Mouse (Mus musculus): ENCODE results near the gene Scaf1. TPM values are rescaled to one million over a fixed set of nuclear protein-coding genes. Genes with fewer than 3 reads are reported as not detected.

Gene Scaf1
- polyA plus RNA-seq, 1 experiment from 2014 or later = 42.1 TPM

DNA sequence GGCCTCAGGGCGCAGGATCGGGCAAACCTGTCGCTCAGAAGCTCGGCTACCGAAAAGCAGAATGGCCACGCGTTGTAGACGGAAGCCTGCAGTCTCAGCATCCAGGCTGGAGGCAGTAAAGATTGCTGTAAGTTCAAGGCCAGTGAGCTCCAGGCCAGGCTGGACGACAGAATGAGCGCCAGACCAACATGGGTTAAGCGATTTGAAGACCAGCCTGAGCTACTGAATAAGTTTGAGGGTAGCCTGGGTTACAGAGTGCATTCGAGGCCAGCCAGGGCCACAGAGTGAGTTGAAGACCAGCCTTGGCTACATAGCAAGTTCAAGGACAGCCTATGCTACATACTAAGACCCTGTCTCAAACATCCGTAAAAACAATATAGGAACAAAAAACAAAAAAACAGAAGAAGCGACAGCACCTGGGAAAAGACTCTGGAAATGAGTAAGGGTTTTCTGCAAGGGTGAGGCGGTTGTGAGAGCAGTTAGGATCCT lies 18.2 kb downstream of the Scaf1 start:
- no peak for ATAC-seq
- H3K27ac ChIP-seq (ENCODE audit: low read length) = peak overlapping the region; percentile 74
- H3K9me3 ChIP-seq (ENCODE audit: control insufficient read depth, low read length) = no peaks in the 10 kb centered on the region
- H3K27me3 ChIP-seq (replicated peaks; ENCODE audit: control insufficient read depth, insufficient read depth, low read length) = no peaks in the 10 kb centered on the region
- peaks cover 23% of the 10 kb centered on the region for H3K36me3 ChIP-seq (ENCODE audit: control insufficient read depth, insufficient read depth)
- H3K4me2 ChIP-seq (ENCODE audit: low read length) = peak overlapping the region; percentile 77
- H3K9ac ChIP-seq (replicated peaks; ENCODE audit: low read depth, low read length) = peak overlapping the region; percentile 68
- 3% methylated on average over 15 of the region's 15 CpGs for WGBS
- peak overlapping the region; percentile 59 for H3K4me3 ChIP-seq (replicated peaks; ENCODE audit: low read length)
- peaks cover 22% of the 10 kb centered on the region for H3K4me1 ChIP-seq (replicated peaks; ENCODE audit: control insufficient read depth, insufficient read depth, low read length)

DNA sequence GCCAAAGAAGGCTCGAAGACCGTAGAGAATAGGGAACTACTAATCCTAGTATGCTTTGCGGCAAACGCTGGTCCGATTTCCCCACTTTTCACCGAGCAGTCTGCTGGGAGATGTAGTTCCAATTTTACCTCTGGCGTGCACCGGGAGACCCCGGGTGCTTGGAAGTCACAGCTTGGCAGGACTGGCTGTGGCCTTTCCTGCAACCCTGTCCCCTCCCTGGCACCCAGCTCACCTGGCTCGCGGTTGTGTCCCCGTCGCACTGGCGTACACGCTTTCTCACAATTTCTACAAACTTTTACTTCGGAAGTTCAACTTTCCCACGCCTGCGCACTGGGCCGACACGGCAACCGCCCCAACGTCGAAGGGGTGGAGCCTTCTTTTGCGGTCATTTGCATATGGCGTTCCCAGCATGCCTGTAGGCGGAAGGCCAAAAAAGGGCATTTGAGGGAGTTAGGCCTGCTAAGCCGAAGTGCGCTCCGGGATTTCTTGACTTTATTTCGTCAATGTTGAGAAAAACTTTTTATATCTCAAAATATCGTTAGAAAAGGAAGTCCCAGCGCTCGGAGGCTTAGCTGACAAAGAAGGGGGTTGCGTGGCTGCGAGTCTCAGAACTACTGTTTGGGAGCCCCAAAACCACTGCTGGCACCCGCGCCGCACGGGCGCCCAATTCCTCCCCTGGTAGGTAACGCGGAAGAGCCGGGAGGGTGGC lies 18.8 kb downstream of the Scaf1 start, which contains the start of gene Irf3:
Gene Irf3 (plus strand): TSS at position 418 of the 709 bp plus-strand sequence.
- Histone ChIP-seq H3K4me3 (replicated peaks; ENCODE audit: low read length) (peak within 1 kb of the TSS; percentile 59), H3K4me1 (replicated peaks; ENCODE audit: control insufficient read depth, insufficient read depth, low read length) (peaks cover 22% of the 10 kb centered on the region), H3K9ac (replicated peaks; ENCODE audit: low read depth, low read length) (peak within 1 kb of the TSS; percentile 68), H3K9me3 (ENCODE audit: control insufficient read depth, low read length) (no peaks in the 10 kb centered on the region), H3K27me3 (replicated peaks; ENCODE audit: control insufficient read depth, insufficient read depth, low read length) (no peaks in the 10 kb centered on the region), H3K36me3 (ENCODE audit: control insufficient read depth, insufficient read depth) (peaks cover 20% of the 10 kb centered on the region), H3K4me2 (ENCODE audit: low read length) (peak within 1 kb of the TSS; percentile 77), H3K27ac (ENCODE audit: low read length) (peak within 1 kb of the TSS; percentile 74)
- peak; percentile 94 for ATAC-seq
- WGBS = under 1% methylated on average over 43 of the region's 43 CpGs

GRCm38 (mm10) chr7:44996672-44997071 lies 19.5 kb downstream of the Scaf1 start:
- Histone ChIP-seq H3K27ac (ENCODE audit: low read length) (no peak overlapping the region), H3K9ac (replicated peaks; ENCODE audit: low read depth, low read length) (peak overlapping the region; percentile 30), H3K27me3 (replicated peaks; ENCODE audit: control insufficient read depth, insufficient read depth, low read length) (no peaks in the 10 kb centered on the region), H3K4me2 (ENCODE audit: low read length) (peak overlapping the region; percentile 58), H3K4me3 (replicated peaks; ENCODE audit: low read length) (peak overlapping the region; percentile 59), H3K4me1 (replicated peaks; ENCODE audit: control insufficient read depth, insufficient read depth, low read length) (peaks cover 22% of the 10 kb centered on the region), H3K36me3 (ENCODE audit: control insufficient read depth, insufficient read depth) (peaks cover 13% of the 10 kb centered on the region), H3K9me3 (ENCODE audit: control insufficient read depth, low read length) (no peaks in the 10 kb centered on the region)
- ATAC-seq = no peak
- WGBS = 10% methylated on average over 10 of the region's 10 CpGs

GRCm38 (mm10) chr7:44986879-44987718 lies 29.1 kb downstream of the Scaf1 start:
- no peak; the same call in 1 of the 2 replicates for ATAC-seq

GRCm38 (mm10) chr7:44986192-44986878 lies 29.8 kb downstream of the Scaf1 start, which contains the start of gene Prmt1:
Gene Prmt1 (minus strand): TSS chr7:44986568.
- Histone ChIP-seq H3K36me3 (ENCODE audit: control insufficient read depth, insufficient read depth) (peaks cover 10% of the 10 kb centered on the region), H3K9me3 (ENCODE audit: control insufficient read depth, low read length) (no peaks in the 10 kb centered on the region), H3K4me1 (replicated peaks; ENCODE audit: control insufficient read depth, insufficient read depth, low read length) (peaks cover 31% of the 10 kb centered on the region), H3K4me2 (ENCODE audit: low read length) (peak within 1 kb of the TSS; percentile 82), H3K9ac (replicated peaks; ENCODE audit: low read depth, low read length) (peak within 1 kb of the TSS; percentile 88), H3K27ac (ENCODE audit: low read length) (peak within 1 kb of the TSS; percentile 94), H3K4me3 (replicated peaks; ENCODE audit: low read length) (peak within 1 kb of the TSS; percentile 74), H3K27me3 (replicated peaks; ENCODE audit: control insufficient read depth, insufficient read depth, low read length) (no peaks in the 10 kb centered on the region)
- peak; percentile 96 for ATAC-seq
- under 1% methylated on average over 42 of the region's 42 CpGs for WGBS

More at GRCm38 (mm10) chr7:44986879-44987718, 29.1 kb downstream of the Scaf1 start:
- H3K4me3 ChIP-seq (replicated peaks; ENCODE audit: low read length) = peak overlapping the region; percentile 69
- peaks cover 2% of the 10 kb centered on the region for H3K36me3 ChIP-seq (ENCODE audit: control insufficient read depth, insufficient read depth)
- H3K4me2 ChIP-seq (ENCODE audit: low read length) = peak overlapping the region; percentile 82
- 0% methylated on average over 29 of the region's 29 CpGs for WGBS
- peak overlapping the region; percentile 94 for H3K27ac ChIP-seq (ENCODE audit: low read length)
- no peaks in the 10 kb centered on the region for H3K27me3 ChIP-seq (replicated peaks; ENCODE audit: control insufficient read depth, insufficient read depth, low read length)
- H3K9me3 ChIP-seq (ENCODE audit: control insufficient read depth, low read length) = no peaks in the 10 kb centered on the region
- peaks cover 31% of the 10 kb centered on the region for H3K4me1 ChIP-seq (replicated peaks; ENCODE audit: control insufficient read depth, insufficient read depth, low read length)
- peak overlapping the region; percentile 79 for H3K9ac ChIP-seq (replicated peaks; ENCODE audit: low read depth, low read length)

DNA sequence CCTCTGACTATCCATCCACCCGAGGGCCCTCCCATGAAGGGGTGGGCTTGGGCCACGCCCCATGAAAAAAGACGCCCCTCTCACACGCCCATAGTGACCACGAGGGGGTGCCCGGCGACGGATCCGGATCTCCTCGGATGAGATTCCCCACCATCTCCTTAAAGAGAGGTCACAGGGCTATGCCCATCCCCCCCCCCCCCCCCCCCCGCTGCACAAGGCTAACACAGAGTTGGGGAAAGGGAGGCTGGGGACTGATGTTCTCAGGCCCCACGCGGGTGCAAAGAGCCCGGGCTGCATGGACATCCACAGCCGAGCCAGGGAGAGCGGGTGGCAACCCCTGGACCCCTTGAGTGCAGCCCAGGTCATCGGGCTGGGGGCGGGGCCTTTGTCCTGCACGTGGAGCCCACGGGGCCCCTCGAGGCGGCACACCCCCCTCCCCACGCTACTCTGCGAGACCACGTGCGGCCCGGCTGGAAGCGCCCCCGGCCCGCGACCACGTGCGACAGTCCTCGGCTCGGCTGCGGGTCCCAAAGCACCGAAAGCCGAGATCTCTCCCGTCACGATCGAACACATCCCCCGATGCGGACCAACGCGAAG lies 30.5 kb downstream of the Scaf1 start:
- Histone ChIP-seq H3K9ac (replicated peaks; ENCODE audit: low read depth, low read length) (peak overlapping the region; percentile 88), H3K27ac (ENCODE audit: low read length) (peak overlapping the region; percentile 87), H3K36me3 (ENCODE audit: control insufficient read depth, insufficient read depth) (peaks cover 16% of the 10 kb centered on the region), H3K9me3 (ENCODE audit: control insufficient read depth, low read length) (no peaks in the 10 kb centered on the region), H3K4me2 (ENCODE audit: low read length) (peak overlapping the region; percentile 79), H3K4me1 (replicated peaks; ENCODE audit: control insufficient read depth, insufficient read depth, low read length) (peaks cover 31% of the 10 kb centered on the region), H3K4me3 (replicated peaks; ENCODE audit: low read length) (peak overlapping the region; percentile 74), H3K27me3 (replicated peaks; ENCODE audit: control insufficient read depth, insufficient read depth, low read length) (no peaks in the 10 kb centered on the region)
- WGBS = under 1% methylated on average over 43 of the region's 45 CpGs
- ATAC-seq = no peak

DNA sequence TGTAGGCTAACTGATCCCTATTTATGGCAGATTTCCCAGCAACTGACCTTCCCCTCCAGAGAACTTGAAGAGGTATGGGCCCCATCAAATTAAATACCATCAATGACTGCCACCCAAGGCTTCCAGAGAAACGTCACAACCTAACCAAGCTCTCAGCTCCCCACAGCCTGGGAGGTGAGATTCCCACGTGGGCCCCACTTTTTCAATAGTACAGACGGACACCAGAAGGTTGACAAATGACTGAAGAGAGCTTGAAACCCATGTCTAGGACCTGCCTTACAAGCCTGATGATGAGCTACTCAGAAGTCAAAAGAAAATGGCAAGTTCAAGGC lies 31.4 kb downstream of the Scaf1 start:
- H3K36me3 ChIP-seq (ENCODE audit: control insufficient read depth, insufficient read depth) = peaks cover 24% of the 10 kb centered on the region
- H3K27ac ChIP-seq (ENCODE audit: low read length) = peak overlapping the region; percentile 87; the same call in 1 of the 2 replicates
- H3K27me3 ChIP-seq (replicated peaks; ENCODE audit: control insufficient read depth, insufficient read depth, low read length) = no peaks in the 10 kb centered on the region
- H3K4me2 ChIP-seq (ENCODE audit: low read length) = peak overlapping the region; percentile 79
- 35% methylated on average over 3 of the region's 3 CpGs for WGBS
- ATAC-seq = no peak
- H3K9me3 ChIP-seq (ENCODE audit: control insufficient read depth, low read length) = no peaks in the 10 kb centered on the region
- peaks cover 31% of the 10 kb centered on the region for H3K4me1 ChIP-seq (replicated peaks; ENCODE audit: control insufficient read depth, insufficient read depth, low read length)
- peak overlapping the region; percentile 74 for H3K4me3 ChIP-seq (replicated peaks; ENCODE audit: low read length)
- H3K9ac ChIP-seq (replicated peaks; ENCODE audit: low read depth, low read length) = 0 out of 2 replicates have a peak overlapping the region, but pooled peaks have one; percentile 4

GRCm38 (mm10) chr7:44983944-44984832 lies 32.0 kb downstream of the Scaf1 start:
- 77% methylated on average over 7 of the region's 7 CpGs for WGBS
- Histone ChIP-seq H3K4me1 (replicated peaks; ENCODE audit: control insufficient read depth, insufficient read depth, low read length) (peaks cover 31% of the 10 kb centered on the region), H3K27me3 (replicated peaks; ENCODE audit: control insufficient read depth, insufficient read depth, low read length) (no peaks in the 10 kb centered on the region), H3K4me3 (replicated peaks; ENCODE audit: low read length) (peak overlapping the region; percentile 74), H3K9me3 (ENCODE audit: control insufficient read depth, low read length) (no peaks in the 10 kb centered on the region), H3K4me2 (ENCODE audit: low read length) (peak overlapping the region; percentile 79), H3K27ac (ENCODE audit: low read length) (no peak overlapping the region), H3K36me3 (ENCODE audit: control insufficient read depth, insufficient read depth) (peaks cover 26% of the 10 kb centered on the region), H3K9ac (replicated peaks; ENCODE audit: low read depth, low read length) (no peak overlapping the region)
- ATAC-seq = no peak

Measured in forebrain, embryonic 16.5 days (tissue).